Mouse (Mus musculus) cerebellum, adult 9-11 months (tissue): ENCODE data around the gene Hif3a.

Experiments used
- DNase-seq: peaks from one replicate; pipeline ENCODE4 v3.0.0; 2022

Gene Hif3a

GRCm38 (mm10) chr7:16988405-16988804 is 73.8 kb downstream of the Hif3a start:
- peak; percentile 37 for DNase-seq

- DNase-seq, result no peak
Measured at GRCm38 (mm10) chr7:16987541-16988149, 74.6 kb downstream of the Hif3a start.

GRCm38 (mm10) chr7:16982859-16983568 is 79.2 kb downstream of the Hif3a start, which contains the start of gene Gm42372:
Gm42372 (plus strand) TSS chr7:16983086.
- peak; percentile 90 for DNase-seq
